Mouse (Mus musculus): ENCODE results near the gene Catsperd.
A peak's percentile ranks its signal among the peaks of the same experiment; 100 is the strongest.

The Catsperd gene

DNA sequence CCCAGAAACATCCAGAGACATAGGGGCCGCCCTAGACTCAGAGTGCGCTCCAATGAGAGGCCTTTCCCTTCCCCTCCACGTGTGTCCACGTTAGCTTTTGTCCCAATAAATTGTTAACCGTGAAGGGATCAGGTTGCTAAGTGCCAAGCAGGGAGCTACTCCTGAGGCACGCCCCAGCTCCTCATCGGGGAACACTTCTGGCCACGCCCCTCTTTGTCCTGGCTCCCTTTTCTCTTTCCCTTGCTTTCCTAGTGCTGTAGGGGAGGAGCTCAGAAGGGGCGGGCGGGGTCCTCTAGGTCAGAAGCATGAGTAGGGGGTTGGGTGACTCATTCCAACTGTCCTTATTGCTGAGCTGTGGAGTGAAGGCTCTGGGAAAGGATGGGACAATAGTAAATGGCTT, 36.4 kb downstream of the Catsperd start:
- DNase-seq (ENCODE audit: low read depth in 2 of 2, low spot score in 2 of 2) = no peak

DNA sequence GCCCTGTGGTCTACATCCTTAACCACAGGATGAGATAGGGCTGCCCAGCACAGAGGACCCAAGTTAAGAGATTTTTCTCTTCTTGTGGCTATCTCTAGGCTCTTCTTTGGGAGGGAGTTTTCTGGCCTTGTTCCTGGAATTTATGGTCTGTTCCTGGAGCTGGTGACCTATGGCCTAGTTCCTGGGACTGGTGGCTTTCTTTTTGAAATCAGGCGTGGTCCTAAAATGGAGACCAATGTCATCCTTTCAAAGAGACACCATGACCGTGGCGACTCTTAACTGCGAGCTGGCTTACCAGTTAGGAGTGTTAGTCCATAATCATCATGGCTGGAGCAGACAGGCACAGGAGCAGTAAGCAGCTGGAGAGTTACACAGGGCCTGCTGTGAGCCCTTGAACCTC, 38.4 kb downstream of the Catsperd start:
- DNase-seq (ENCODE audit: low read depth in 2 of 2, low spot score in 2 of 2) = no peak

DNA sequence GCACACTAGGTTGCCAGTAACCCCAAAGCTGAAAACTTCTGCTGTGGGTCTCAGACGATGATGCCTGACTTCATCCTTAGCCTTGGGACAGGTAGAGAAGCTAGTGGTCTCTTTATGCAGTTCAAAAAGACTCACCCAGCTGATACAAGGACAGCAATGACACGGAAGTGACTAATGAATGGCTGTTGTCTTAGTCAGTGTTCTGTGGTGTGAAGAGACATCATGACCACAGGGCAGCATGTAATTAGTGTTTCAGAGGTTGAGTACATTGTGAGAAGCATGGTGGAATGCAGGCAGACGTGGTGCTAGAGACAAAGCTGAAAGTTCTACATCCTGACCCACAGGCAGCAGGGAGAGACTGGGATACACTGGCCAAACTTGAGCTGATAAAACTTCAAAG, 39.6 kb downstream of the Catsperd start:
- DNase-seq (ENCODE audit: low read depth in 2 of 2, low spot score in 2 of 2) = no peak

DNA sequence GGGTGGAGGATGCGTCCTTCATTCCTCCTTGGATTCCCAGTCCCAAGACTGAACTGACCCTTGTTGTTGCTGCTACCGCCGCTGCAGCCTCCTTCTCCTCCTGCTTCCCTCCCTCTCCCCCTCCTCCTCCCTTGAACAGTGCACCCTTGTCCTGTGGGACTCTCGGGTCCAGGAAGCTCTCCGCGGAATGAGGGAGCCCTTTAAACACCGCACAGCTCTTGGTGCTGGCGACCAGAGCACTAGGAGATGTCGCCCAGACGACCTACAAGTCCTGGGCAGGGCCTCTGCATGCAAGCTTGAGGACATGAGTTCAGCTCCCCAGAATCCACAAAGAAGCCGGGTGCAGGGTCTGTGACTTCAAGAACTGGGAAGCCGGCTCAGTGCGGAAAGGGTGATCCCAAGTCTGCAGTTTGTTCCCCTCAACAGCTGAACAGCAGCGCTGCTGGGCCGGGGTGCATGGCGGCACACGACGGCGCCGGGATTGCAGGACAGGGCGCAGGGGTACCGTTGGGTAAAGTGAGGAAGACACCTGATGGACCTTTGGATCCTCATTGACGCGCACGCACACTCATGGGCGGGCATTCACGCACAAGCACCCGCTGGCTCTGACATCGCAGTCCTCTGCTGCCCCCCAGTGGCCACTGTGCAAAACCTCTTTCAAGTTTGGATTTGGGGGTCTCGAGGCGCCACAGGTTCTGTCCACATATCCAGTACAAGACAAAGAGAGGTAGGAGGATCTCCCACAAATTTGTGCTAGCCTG, 40.6 kb downstream of the Catsperd start:
- DNase-seq (ENCODE audit: low read depth in 2 of 2, low spot score in 2 of 2) = peak; percentile 79 to 85

DNA sequence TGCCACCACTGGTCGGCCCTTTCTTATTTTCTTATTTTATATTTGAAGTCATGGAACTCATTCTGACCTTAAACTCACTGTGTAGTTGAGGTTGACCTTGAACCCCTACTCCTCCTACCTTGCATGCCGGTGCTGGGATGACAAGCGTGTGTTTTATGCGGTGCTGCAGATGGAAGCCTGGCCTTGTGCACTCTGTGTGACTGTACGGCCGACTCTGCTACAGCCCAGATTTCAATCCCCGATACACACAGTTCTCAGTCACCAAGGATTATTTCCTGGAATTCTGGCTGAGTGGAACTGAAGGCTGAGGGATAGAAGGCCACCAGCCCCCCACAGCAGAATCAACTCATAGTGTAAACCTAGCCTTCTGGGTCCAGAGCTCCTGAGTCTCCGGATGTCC, 41.8 kb downstream of the Catsperd start:
- no peak for DNase-seq (ENCODE audit: low read depth in 2 of 2, low spot score in 2 of 2)

DNA sequence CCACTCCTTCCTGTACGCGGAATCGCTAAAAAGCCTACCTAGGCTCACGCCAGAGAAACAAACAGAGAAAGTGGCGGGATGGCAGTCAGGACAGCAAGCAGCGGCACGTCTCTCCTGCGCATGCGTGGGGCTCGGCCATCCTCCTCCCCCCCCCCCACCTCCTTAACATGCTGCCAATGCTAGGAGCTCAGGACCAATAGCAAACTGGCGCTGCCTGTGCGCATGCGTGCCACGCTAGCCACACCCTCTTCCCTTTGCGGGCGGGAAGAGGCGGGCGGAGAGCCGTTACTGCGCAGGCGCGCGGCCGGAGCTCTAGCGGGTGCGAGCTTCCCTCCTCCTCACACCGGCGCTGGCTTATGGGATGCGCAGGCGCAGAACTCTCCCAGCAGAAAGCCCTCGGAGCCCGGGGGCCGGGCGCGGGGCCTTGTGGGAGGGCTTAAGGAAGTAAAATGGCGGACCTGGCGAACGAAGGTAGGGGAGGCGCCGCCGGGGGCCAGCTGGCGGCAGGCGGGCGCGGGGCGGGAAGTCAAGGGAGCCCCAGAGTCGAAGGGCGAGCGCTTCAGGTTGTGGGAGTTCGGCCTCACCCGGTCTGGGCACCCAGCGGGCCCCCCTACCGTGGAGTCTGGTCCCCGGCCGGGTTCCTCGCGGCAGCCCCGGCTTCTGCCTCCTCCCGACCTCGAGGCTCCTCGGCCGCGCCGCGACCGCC, 45.2 kb downstream of the Catsperd start, which contains the start of gene Ranbp3:
TSS of gene Ranbp3 (plus strand) at position 354 of the 706 bp plus-strand sequence.
- peak; percentile 98 to 99 for DNase-seq (ENCODE audit: low read depth in 2 of 2, low spot score in 2 of 2)

DNA sequence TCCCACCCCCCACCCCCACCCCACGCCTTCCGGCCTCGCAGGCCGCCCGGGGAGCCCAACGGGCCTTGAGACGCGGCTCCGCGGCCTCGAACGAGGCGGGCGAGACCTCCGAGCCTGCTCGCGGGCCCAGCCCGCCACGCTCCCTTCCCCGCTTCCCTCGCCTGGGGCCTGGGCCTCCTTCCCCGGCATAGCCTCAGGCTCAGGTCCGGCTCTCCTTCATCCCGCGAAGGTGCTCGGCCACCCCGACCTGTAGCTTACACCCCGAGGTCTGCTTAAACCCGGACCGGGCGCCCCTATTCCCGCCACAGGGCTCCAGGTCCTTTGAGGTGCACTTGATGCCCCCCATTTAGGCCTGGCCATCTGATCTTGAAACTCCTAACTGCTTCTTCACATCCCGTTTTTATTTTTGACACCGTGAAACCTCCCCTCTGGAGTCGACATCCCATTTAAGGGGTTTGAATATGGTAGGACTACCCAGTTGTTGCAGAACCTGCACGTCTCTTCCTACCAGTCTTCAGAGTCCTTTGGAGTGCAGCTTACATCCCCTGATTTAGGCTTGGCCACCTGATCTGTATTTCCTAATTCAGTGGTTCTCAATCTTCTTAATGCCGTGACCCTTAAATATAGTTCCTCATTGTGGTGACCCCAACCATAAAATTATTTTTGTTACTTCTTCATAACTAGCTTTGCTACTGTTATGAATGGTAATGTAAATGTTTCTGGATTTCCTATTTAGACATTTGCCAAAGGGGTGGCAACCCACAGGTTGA, 45.9 kb downstream of the Catsperd start:
- peak in 1 of 2 experiments; percentile 25 for DNase-seq (ENCODE audit: low read depth in 2 of 2, low spot score in 2 of 2)

DNA sequence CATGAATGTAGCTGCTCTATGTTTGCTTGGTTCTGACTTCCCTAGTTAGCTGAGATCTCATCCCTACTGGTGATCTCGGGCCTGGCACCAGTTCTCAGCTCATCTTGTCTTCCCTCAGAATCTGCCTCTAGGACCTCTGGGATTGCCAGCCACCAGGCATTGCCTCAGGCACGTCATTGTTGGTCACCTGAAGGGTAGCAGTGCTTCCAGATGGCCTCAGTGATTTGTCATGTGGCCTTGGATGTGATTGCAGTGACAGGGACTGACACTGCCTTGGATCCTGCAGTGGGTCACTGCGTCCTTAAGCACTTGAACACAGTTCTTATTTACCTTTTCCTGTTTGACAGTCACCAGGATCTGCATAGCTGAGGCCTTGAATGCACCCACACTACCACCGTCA, 53.8 kb downstream of the Catsperd start:
- DNase-seq (ENCODE audit: low read depth in 2 of 2, low spot score in 2 of 2) = no peak

DNA sequence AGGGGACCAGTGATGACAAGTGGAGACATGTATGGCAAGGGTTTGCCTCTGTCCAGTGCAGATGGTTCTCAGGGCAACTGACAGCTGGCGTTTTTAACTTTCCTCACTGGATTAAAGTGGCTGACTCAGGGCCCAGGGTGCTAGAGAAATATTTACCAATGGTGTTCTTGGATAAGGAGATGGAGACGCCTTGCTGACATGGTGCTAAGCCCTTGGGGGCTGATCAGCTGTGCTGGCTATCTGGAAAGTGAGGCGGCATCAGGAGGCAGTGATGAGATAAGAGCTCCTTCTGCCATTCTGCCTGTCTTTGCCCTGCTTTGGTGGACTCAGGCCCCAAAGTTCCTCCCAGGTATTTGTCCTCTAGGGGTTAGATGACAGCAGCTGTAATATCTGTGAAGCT, 54.9 kb downstream of the Catsperd start:
- DNase-seq (ENCODE audit: low read depth in 2 of 2, low spot score in 2 of 2) = no peak

DNA sequence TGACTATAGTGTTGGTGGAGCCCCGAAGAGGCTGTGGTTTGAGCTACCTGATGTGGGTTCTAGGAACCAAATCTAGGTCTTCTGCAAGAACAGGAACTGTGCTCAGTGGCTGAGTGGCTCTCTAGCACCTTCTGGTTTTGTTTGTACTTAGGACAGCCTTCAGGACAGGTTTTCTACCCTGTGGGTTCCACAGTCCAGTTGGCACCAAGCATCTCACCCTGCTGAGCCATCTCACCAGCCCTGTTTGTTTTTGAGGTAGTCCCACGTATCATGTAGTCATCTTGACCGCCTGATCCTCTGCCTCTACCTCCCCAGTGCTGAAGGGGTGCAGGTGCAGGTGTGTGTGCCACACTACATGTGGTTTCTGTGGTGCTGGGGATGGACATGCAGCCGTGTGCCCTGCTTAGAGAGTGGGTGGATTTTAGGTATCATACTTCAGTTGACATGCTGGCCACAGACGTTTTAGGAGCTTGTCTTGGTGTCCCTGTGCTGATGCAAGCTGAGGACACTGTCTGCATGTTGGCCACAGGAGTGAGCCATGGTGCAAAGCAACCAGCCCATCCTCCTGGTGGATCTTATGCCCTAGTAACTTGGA, 55.7 kb downstream of the Catsperd start:
- DNase-seq (ENCODE audit: low read depth in 2 of 2, low spot score in 2 of 2) = no peak

DNA sequence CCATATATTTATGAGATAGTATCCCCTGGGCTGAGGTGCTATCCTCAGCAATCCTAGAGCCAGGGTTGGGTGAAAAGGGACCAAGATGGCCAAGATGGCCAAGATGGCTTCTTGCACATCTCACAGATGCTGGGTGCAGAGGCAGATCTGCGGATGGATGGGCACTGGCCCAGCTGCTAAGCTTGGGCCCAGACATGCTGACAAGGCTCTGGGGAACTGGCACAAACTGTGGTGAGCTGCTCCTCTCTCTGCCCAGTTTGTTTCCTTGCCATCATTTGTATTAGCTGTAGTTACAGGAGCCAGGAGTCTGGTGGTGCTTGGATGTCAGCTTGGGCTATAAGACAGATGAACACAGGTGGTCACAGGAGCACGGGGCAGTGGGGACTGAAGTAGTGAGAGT, 56.7 kb downstream of the Catsperd start:
- no peak for DNase-seq (ENCODE audit: low read depth in 2 of 2, low spot score in 2 of 2)

DNA sequence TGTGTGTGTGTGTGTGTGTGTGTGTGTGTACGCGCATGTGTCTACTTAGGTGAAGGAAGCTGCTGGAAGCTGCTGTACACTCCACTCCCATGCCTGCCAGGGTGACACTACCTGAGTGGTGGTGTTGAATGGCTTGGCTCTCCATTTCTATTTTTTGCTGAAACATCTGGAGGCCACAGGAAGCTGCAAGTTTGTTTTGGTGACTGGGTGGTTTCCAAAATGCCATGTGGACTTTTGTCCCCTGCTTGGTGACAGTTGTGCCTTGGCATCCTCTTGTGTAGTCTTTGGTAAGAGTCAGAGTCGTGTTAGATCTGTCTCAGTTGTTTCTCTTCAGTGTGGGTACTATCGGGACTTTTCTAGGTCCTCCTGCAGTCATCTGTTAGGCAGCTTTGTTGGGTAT, 58.9 kb downstream of the Catsperd start:
- no peak for DNase-seq (ENCODE audit: low read depth in 2 of 2, low spot score in 2 of 2)

DNA sequence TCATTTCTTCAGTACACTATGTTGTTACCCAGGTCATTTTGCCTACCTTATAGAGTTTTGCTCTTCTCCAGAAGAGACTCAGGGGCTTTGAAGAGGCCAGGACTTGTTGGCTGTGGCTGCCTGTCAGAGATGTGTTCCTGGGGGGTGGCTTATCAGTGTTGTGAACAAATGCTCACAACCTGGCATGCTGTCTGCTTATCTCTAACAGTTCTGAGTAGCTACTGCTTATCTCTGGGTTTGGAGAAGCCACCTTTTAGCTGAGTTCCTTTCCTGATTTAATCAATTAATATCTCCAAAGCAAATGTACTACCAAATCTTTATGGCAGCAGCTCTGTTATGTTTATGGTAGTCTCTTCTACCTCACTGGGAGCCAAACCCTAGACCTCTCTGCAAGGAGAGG, 60.1 kb downstream of the Catsperd start:
- no peak for DNase-seq (ENCODE audit: low read depth in 2 of 2, low spot score in 2 of 2)

DNA sequence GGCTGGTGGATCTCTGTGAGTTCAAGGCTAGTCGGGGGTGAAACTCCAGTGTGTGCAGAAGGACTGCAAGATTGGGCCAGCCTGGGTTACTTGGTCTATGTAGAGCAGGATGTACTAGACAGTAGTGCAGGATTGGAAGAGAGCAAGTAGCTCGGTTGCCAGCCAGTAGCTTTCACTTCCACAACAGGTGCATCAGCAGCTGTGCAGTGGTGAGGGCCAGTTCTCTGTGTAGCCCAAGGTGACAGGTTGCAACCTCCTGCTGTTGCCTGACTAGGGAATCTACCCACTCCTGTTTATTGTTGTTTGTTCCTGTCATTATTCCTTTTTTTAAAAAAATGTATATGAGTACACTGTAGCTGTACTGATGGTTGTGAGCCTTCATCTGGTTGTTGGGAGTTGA, 60.7 kb downstream of the Catsperd start:
- DNase-seq (ENCODE audit: low read depth in 2 of 2, low spot score in 2 of 2) = no peak

DNA sequence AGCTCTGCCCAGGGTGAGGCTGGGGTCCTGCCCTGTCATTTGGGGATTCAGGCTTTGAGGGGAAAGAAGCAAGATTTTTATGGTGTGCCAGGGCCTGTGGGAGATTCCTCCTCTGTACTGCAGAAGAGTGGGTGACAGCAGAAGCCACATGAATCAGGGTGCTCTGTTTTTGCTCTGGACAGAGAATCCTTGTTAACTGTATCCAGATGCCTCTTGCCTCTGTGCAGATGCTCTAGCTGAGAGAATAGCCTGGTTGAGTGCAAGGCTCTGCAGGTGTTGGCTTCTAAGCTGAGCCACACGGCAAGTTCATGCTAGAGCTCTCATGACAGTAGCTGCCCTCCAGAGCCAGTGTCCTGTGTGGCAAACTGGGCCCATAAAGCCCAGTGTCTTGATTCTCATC, 65.5 kb downstream of the Catsperd start:
- DNase-seq (ENCODE audit: low read depth in 2 of 2, low spot score in 2 of 2) = no peak

DNA sequence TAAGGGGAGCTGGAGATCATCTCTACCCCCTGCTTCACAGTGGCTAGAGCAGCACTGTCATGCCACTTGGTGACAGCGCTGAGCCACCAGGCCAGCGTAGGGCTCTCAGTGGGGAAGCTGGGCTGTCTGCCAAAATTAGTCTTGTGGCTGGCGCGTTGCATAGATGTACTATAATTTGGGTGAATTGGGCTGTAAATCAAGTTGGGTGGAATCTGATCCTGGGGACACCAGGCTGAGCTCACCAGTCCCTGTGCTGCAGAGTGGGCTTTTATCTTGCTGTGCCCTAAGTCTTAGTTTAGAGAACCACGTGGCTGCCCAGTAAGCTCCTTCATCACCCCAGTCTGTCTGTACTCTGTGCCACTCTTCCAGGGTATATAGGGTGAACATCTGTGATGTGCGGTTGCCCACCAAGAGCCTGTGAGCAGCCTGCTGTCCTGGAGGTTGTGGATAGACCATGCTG, 65.9 kb downstream of the Catsperd start:
- DNase-seq (ENCODE audit: low read depth in 2 of 2, low spot score in 2 of 2) = no peak

DNA sequence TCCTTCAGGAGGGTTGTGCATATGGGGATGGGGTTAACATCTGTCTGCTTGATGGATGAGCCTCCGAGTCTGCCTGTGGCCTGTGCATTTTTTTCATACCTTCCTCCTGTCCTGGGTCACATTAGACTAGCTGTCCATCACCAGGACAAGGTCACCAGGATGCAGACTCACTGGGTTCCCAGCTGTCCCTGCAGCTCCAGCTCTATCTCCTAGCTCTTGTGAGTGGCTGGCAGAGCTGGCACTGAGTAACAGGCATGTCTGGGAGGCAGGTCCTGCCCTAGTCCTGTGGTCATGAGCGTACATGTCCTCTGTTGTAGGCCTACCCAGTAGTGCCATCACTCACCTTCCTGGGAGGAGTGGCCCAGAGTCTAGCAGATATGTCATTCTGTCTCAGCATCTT, 72.5 kb downstream of the Catsperd start:
- DNase-seq (ENCODE audit: low read depth in 2 of 2, low spot score in 2 of 2) = no peak

DNA sequence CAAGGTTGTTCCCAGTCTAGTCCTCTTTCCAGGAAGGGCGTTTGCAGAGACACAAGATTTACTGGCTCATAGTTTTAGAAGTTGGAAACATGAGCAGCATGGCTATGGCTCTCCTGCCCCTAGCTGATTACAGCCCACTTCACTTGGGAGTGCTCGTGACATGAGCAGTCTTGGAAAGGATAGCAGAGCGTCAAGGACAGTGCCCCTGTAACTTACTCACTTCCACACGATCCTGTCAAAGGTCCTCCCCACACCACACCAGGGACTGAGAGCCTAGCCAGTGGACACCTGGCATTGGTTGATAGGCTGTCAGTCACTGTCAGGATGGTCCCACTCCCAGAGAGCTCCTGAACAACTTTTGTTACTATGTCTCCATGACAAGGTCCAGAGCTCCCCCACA, 75.1 kb downstream of the Catsperd start:
- no peak for DNase-seq (ENCODE audit: low read depth in 2 of 2, low spot score in 2 of 2)

DNA sequence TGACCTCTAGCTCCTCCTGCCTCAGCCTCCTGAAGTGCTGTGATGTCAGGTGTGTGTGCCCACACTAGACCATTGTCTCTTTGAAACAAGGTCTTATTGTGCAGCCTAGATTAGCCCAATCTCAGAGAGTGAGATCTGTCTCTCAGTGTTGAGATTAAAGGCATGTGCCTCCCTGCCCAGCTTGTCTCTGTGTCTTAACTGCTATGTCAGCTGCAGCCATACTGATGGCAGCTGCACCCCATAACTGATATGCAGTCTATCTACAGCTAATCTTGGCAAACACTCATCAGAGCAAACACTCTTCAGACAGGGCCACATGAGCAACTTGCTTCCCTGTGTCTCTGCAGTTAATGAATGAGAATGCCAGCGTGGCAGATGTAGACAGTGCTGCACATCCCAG, 78.6 kb downstream of the Catsperd start:
- no peak for DNase-seq (ENCODE audit: low read depth in 2 of 2, low spot score in 2 of 2)

DNA sequence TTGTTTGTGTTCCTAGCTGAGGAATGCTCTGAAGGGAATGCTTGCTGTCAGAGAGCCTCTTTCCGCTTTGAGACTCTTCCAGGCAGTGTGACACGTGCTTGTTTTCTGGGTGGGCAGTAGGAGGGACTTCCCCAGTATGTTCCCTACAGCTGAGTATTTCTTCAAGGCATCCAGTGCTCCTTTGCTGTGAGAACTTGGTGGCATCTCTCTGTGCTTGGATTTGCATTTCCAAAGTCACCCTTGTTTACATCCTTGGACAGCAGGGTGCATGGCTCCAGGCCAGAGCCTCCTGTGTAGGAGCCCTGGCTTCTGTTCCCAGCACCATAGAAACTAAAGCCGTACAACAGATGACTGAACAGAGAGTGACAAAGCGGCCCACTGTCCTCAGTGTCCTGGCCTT, 80.7 kb downstream of the Catsperd start:
- DNase-seq (ENCODE audit: low read depth in 2 of 2, low spot score in 2 of 2) = no peak

DNA sequence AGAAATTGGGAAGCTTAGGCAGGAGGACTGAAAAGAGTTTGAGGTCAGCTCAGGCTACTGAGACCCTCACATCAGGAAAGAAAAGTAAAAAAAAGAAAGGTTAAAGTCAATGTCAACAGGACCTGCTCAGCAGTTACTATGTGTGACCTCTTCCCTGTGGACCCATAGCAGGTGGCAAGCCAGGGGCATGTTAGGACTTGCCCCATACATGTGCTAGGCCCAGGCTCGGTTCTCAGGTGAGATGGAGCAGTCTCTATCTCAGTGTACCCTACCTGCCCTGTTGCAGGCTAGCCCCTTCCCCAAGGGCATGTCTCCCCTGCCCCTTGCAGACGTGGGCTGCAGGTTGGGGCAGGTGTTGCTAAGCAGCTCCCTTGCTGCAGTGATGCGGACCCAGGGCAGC, 81.8 kb downstream of the Catsperd start:
- DNase-seq (ENCODE audit: low read depth in 2 of 2, low spot score in 2 of 2) = no peak

Measured in CD8-positive naive resting alpha-beta T cell, adult 2 months (primary cell).